Mouse (Mus musculus): ENCODE measurements around the gene Tmcc3. TPM values are rescaled to one million over a fixed set of nuclear protein-coding genes. Genes with fewer than 3 reads are reported as not detected.

Gene Tmcc3
- 0.11 and 0.13 TPM in 2 replicates for polyA plus RNA-seq (2012)

DNA sequence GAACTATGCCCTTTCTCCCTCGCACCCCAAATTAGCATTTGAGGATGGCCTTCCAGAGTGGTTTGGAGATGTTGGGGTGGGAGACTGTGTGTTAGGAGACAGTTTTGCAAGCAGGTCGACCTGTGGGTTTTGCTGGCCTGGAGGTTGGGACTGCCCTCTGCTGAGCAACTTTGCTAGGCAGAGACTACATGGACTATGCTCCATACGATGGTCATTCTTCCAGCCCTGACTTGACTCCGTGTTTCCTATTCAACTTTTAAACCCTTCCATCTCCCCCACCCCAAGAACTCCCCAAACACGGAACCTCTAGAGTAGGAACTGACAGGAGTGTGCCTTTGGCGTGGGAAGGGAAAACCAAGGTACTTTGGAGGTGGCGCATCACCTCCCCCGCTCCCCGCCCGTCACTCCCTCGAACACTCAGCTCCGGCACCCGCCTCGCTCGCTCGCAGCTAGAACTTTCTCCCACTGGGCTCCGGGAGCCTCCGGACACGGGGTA, at the start of gene Tmcc3:
Gene Tmcc3, plus strand, starts transcription at position 439 of the 496 bp plus-strand sequence.

DNA sequence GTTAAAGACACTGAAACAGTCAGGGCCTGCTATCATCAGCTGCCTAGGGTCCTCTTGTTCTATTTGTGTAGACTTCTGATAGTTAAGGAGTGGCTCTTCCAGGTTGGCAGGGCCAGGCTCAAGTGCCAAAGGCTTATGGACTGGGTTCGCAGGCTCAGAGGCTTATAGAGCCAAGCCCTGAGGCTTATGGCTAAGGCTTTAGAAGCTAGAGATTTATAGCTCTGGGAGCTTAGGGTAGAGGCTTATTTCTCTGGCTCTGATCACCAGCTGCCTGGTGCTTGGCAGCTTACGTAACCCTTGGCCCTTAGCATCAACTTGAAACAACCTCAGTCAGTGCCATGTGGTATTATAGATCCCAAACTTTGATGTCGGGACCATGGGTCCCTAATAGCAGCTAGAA, 13.3 kb upstream of the Tmcc3 start, which contains the start of gene Gm4792:
Gene Gm4792, minus strand, starts transcription at position 233 of the 400 bp plus-strand sequence.

Other genes starting within 250 kb of the Tmcc3 start
- 2.2 TPM in 2 replicates for gene Nr2c1, start 163.9 kb upstream of the Tmcc3 start, polyA plus RNA-seq (2012)
- 850 and 866 TPM in 2 replicates for gene Ndufa12, start 113.2 kb upstream of the Tmcc3 start, polyA plus RNA-seq (2012)
- gene Gm4792, start 13.2 kb upstream of the Tmcc3 start, polyA plus RNA-seq (2012): not detected in 2 replicates